Mouse (Mus musculus): ENCODE data around the gene Card9. TPM values are rescaled to one million over a fixed set of nuclear protein-coding genes. Genes with fewer than 3 reads are reported as not detected.

The Card9 gene
- total RNA-seq, 2 experiments from 2014 or later = 1.6 to 2.1 TPM

DNA sequence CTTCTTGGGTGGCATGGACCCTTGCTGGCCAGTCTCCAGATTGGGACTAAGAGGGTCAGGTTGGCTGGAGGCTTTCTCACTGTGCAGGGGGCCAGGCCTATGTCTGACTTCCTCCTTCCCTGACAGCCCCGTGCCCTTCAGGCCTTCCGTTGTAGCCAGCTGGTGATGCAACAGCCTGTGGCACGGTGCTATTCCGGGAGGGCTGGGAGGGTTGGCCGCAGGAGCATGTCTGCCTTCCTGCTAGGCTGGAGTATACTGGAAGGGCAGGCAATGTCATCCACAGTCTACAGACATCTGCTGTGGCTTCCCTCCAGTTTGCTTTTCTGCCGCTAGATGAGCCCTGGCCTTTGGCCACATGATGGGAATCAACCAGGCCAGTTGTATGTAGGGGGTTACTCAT lies 735 bp downstream of the Card9 start:
- DNase-seq = no peak

DNA sequence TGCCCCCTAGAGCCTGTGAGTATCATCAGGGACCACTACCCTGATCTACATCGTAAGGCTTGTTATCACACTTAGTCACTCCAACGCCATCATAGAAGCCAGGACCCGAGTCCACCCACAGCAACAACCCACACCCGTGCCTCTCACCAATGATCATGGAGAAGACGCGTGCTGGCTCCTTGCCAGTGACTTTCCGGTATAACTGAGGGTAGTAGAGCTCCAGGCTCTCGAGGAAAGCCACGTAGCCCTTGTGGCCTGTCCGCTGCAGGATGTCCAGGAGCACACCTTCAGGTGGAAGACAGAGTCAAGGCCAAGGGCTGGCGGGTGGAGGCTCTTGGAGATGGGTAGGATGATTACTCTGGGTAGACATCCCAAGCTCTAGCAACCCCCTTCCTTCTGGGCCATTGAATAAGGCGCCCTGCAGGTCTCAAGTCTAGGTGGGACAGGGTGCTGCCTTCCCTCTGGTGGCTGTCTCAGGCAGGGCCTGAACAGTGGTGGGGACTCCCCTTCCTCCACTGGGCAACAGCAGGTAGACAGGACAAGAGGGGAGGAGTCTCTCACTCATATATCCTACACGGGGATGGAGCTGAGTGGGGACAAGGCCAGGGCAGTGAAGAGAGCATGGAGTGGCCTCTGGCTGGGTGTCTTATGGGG lies 1.9 kb downstream of the Card9 start:
- DNase-seq = no peak

DNA sequence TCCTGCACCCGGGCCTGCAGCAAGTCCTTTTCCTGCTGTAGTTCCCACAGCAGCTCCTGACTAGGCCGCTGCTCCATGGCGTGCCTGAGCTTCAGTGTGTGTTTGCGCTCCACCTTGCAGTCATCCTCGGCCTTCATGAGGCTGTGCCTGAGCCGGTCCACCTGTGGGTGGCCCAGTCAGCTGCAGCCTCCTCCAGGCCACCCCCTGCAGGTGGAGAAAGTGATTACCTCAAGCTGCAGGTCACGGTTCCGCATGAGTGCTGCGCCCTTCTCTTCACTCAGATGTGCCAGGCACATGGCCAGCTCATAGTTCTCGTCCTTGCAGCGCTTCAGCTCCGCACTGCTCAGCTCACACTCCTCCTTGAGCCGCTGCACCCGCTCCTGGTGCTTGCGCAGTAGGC lies 3.2 kb downstream of the Card9 start:
- no peak for DNase-seq

- DNase-seq = no peak
Observed at GRCm38 (mm10) chr2:26356678-26357077, 4.0 kb downstream of the Card9 start.

GRCm38 (mm10) chr2:26356231-26356630 lies 4.5 kb downstream of the Card9 start:
- DNase-seq = no peak

DNA sequence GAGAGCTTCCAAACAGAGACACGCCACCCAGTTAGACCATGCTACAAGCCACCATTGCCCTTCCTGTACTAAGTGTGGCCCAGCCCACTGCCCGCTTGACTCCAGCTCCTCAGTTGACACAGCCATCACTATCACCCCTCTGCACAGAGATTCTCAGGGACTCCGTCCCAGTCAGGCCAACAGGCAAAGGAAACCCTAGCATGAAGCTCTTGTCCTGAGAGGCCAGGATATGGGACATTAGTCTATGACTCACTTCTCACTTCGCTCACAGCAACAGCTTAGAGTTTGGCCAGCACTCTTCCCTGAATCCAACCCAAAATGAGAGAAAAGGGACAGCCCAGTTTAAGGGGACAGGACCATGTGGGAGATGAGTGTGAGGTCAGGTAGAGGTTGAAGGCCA lies 6.3 kb downstream of the Card9 start:
- no peak for DNase-seq

GRCm38 (mm10) chr2:26353066-26353980 lies 7.4 kb downstream of the Card9 start:
- no peak for DNase-seq

DNA sequence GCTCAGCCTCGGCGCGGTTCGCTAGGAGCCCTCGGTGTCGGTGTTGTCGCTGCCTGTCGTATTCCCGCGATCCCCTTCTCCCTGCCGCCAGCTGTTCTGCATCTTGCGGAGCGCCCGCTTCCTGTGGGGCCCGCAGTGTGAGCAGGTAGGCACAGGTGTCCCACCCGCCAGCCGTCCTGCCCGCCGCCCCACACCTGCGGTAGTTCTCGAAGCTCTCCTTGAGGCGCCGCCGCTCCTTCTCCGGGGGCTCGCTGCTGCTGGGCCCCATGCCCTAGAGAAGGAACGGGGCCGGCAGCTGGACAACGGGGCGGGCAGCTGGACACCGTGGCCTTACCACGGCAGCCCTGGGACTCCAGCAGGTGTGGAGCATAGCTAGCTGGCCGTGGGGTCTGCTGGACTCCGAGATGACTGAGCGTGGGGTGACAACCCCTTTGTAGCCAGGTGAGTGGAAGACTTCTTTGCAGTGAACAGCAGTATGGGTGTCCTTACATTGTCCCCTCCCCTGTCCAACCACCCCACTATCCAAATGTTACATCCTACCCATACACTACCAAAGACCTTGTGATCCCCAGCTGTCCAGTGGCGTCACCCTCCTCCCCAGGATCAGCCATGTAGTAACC lies 8.3 kb downstream of the Card9 start:
- peak in 1 of 2 experiments; percentile 49 for DNase-seq

DNA sequence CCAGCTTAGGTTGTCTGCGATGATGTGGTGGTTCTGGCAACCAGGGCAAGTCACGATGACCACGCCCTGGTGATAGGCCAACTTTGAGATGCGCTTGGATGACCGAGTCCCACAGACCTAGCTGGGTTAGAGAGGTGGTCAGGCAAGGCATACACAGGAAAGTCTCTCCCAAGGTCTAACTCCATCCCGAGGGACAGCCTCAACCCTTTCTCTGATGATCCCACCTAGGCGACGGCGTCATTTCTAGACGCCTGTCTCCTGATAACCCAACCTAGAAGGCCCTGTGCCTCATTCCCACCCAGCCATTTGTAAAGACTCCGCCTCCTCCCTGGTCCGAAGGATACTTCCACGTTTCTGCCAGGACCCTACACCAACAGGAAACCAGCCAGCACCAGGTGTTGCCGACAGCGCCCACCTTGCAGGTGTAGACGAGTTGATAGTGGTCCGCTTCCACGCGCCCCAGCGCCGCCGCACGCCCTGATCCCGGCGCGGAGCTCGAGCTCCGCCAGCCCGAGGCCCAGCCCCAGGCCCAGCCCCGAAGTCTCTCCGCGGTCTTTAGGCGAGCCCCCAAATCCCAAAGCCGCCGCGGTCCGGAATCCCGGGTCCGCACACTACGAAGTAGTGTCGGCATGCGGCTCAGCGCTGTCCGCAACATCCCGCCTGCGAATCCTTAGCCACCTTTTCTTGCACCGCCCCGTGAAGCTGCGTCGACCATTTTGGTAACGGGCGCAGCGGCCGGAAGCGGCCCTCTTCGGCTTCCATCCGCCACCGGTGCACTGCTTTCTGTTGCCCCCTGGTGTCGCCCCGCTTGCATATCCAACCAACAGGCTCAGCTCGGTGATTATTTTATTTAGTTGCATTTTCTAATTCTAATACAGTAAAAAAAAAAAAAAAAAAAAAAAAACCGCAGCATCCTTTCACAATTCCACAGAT lies 9.1 kb downstream of the Card9 start, which contains the start of gene Dnlz:
Gene Dnlz (minus strand): TSS at position 753 of the 933 bp plus-strand sequence.
- peak; percentile 92 to 94 for DNase-seq

GRCm38 (mm10) chr2:26348241-26348640 lies 12.5 kb downstream of the Card9 start:
- DNase-seq = no peak

GRCm38 (mm10) chr2:26342609-26343490 lies 17.9 kb downstream of the Card9 start:
- no peak for DNase-seq

- no peak for DNase-seq
Observed at GRCm38 (mm10) chr2:26342044-26342443, 18.7 kb downstream of the Card9 start.

- no peak for DNase-seq
Observed at GRCm38 (mm10) chr2:26341510-26341981, 19.2 kb downstream of the Card9 start.

GRCm38 (mm10) chr2:26339204-26339551 lies 21.5 kb downstream of the Card9 start:
- DNase-seq = no peak

GRCm38 (mm10) chr2:26338302-26339203 lies 22.2 kb downstream of the Card9 start:
- DNase-seq = no peak

- no peak for DNase-seq
Observed at GRCm38 (mm10) chr2:26330702-26331101, 30.0 kb downstream of the Card9 start.

- no peak for DNase-seq
Observed at GRCm38 (mm10) chr2:26330056-26330468, 30.7 kb downstream of the Card9 start.

GRCm38 (mm10) chr2:26329402-26329801 lies 31.3 kb downstream of the Card9 start:
- DNase-seq = peak; percentile 54 to 69

- DNase-seq = no peak
Observed at GRCm38 (mm10) chr2:26327852-26328251, 32.9 kb downstream of the Card9 start.
